Mouse (Mus musculus): ENCODE measurements around the gene Gins3. TPM values are rescaled to one million over a fixed set of nuclear protein-coding genes. Genes with fewer than 3 reads are reported as not detected.
"Not testable (repeated sequence)": the region's sequence is repeated elsewhere in the genome, so short reads cannot be mapped to it uniquely, and the experiment has no call there.

The Gins3 gene
- polyA plus RNA-seq, 1 experiment from 2014 or later = 13.4 TPM

DNA sequence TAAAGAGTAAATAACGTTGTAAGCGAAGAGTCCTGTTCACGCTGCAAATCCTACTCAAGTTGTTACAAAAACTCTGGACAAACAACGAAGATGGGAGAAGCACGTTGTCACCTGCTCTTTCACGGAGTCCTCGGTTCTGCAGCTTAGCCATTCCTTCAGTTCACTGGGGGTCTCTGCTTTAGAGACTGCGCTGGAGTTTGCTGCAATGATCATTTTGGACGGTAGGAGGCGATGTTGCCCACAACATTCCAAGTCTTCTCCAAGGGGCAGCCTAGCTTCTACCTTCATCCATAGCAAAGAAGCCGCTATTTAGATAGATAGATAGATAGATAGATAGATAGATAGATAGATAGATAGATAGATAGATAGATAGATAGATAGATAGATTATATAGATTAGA is 33.4 kb upstream of the Gins3 start:
- ATAC-seq (replicated peaks; ENCODE audit: extremely low read depth, insufficient read depth, low FRiP score) = no peak
- 10% methylated on average over 11 of the region's 11 CpGs for WGBS
- peaks cover 9% of the 10 kb centered on the region; the same call in 1 of the 2 replicates for H3K4me1 ChIP-seq (ENCODE audit: control insufficient read depth, insufficient read depth, low read length)
- H3K36me3 ChIP-seq (ENCODE audit: control insufficient read depth, insufficient read depth) = no peaks in the 10 kb centered on the region
- peak overlapping the region; percentile 37 for H3K4me3 ChIP-seq (ENCODE audit: low read length)
- peak overlapping the region; percentile 45 for H3K4me2 ChIP-seq (ENCODE audit: low read depth, low read length)
- H3K9me3 ChIP-seq (replicated peaks; ENCODE audit: control insufficient read depth, low read length) = no peaks in the 10 kb centered on the region
- H3K27me3 ChIP-seq (ENCODE audit: control insufficient read depth, insufficient read depth, low read length) = no peaks in the 10 kb centered on the region
- H3K9ac ChIP-seq (ENCODE audit: low read length) = 0 out of 2 replicates have a peak overlapping the region, but pooled peaks have one; percentile 33
- no peak overlapping the region for H3K27ac ChIP-seq (ENCODE audit: low read length)

DNA sequence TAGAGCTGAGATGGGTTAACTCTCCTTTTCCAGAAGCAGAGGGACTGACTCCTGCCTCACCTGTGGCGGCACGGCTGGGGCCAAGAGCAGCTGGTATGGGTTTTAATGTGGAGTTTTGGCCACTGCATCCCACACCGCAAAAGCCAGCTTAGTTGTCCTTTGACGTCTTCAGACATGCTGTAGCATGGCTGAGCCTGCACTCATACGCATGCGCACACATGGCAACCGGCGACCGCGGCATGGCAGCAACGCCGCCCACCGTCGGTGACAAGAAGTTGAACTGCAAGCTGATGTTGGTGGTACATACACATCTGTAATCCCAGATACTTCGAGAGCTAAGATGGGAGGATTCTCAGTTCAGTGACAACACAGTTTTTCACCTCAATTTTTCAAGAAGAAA is 31.9 kb upstream of the Gins3 start:
- H3K27me3 ChIP-seq (ENCODE audit: control insufficient read depth, insufficient read depth, low read length) = no peaks in the 10 kb centered on the region
- H3K4me3 ChIP-seq (ENCODE audit: low read length) = no peak overlapping the region
- H3K27ac ChIP-seq (ENCODE audit: low read length) = no peak overlapping the region
- 72% methylated on average over 15 of the region's 15 CpGs for WGBS
- no peak for ATAC-seq (replicated peaks; ENCODE audit: extremely low read depth, insufficient read depth, low FRiP score)
- no peaks in the 10 kb centered on the region for H3K36me3 ChIP-seq (ENCODE audit: control insufficient read depth, insufficient read depth)
- H3K4me1 ChIP-seq (ENCODE audit: control insufficient read depth, insufficient read depth, low read length) = peaks cover 6% of the 10 kb centered on the region; the same call in 1 of the 2 replicates
- H3K9ac ChIP-seq (ENCODE audit: low read length) = no peak overlapping the region
- no peak overlapping the region for H3K4me2 ChIP-seq (ENCODE audit: low read depth, low read length)
- no peaks in the 10 kb centered on the region for H3K9me3 ChIP-seq (replicated peaks; ENCODE audit: control insufficient read depth, low read length)

DNA sequence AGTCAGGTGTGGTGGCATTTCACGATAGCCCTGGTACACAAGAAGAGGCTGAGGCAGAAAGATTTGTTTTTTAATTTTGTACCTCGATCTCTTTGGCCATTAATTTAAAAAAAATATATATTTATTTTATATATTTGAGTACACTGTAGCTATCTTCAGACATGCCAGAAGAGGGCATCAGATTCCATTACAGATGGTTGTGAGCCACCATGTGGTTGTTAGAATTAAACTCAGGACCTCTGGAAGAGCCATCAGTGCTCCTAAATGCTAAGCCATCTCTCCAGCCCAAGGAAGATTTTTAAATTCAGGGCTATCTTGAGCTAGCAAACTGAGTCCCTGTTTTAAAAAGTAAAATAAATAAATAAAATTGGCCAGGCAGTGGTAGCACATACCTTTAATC is 31.1 kb upstream of the Gins3 start:
- no peak overlapping the region for H3K4me2 ChIP-seq (ENCODE audit: low read depth, low read length)
- no peak for ATAC-seq (replicated peaks; ENCODE audit: extremely low read depth, insufficient read depth, low FRiP score)
- 78% methylated on average over 2 of the region's 2 CpGs for WGBS
- no peaks in the 10 kb centered on the region for H3K36me3 ChIP-seq (ENCODE audit: control insufficient read depth, insufficient read depth)
- no peak overlapping the region for H3K27ac ChIP-seq (ENCODE audit: low read length)
- H3K4me3 ChIP-seq (ENCODE audit: low read length) = no peak overlapping the region
- 0 out of 2 replicates have a peak, but pooled peaks cover 3% of the 10 kb centered on the region for H3K4me1 ChIP-seq (ENCODE audit: control insufficient read depth, insufficient read depth, low read length)
- no peaks in the 10 kb centered on the region for H3K27me3 ChIP-seq (ENCODE audit: control insufficient read depth, insufficient read depth, low read length)
- H3K9ac ChIP-seq (ENCODE audit: low read length) = no peak overlapping the region
- H3K9me3 ChIP-seq (replicated peaks; ENCODE audit: control insufficient read depth, low read length) = no peaks in the 10 kb centered on the region

DNA sequence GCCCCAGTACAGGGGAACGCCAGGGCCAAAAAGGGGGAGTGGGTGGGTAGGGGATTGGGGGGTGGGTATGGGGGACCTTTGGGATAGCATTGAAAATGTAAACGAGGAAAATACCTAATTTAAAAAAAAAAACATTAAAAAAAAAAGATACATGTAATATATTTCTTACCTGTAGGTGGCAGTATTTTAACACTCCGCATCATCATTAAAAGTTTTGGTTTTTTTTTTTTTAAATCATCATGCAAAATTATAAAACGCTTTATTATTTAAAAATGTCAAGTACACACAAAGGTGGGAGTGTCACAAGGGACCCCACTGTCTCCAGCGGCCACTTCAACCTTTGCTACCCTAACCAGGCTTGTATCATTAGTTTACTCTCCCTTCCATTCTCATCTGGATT is 26.7 kb upstream of the Gins3 start:
- not testable (repeated sequence) for H3K9ac ChIP-seq (ENCODE audit: low read length); H3K4me1 ChIP-seq (ENCODE audit: control insufficient read depth, insufficient read depth, low read length); H3K9me3 ChIP-seq (replicated peaks; ENCODE audit: control insufficient read depth, low read length); H3K36me3 ChIP-seq (ENCODE audit: control insufficient read depth, insufficient read depth); ATAC-seq (replicated peaks; ENCODE audit: extremely low read depth, insufficient read depth, low FRiP score); H3K4me3 ChIP-seq (ENCODE audit: low read length); H3K27me3 ChIP-seq (ENCODE audit: control insufficient read depth, insufficient read depth, low read length)
- Histone ChIP-seq H3K27ac (ENCODE audit: low read length) (peak overlapping the region; percentile 68; the same call in 1 of the 2 replicates), H3K4me2 (ENCODE audit: low read depth, low read length) (peak overlapping the region; percentile 27)
- WGBS = 23% methylated on average over 4 of the region's 5 CpGs

DNA sequence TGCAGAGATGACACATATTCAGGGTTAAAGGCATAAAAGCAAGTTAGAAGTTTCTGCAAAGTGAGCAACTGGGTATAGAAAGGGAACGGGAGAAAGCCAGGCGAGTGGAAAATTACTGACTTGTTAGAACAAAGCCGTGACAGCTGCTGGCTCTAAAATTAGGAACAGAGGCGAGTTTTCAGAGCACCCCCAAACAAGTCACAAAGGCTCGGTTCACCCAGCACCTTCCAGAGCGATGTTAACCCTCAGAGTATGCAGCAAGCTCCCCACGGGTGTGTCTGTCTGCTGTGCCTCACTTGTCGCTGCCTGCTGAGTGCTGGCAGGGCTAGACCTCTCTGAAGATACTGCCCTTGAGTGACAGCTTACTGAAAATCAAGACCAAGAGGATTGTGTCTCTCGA is 26.0 kb upstream of the Gins3 start:
- no peak for ATAC-seq (replicated peaks; ENCODE audit: extremely low read depth, insufficient read depth, low FRiP score)
- Histone ChIP-seq H3K4me1 (ENCODE audit: control insufficient read depth, insufficient read depth, low read length) (peaks cover 4% of the 10 kb centered on the region), H3K9me3 (replicated peaks; ENCODE audit: control insufficient read depth, low read length) (no peaks in the 10 kb centered on the region), H3K36me3 (ENCODE audit: control insufficient read depth, insufficient read depth) (no peaks in the 10 kb centered on the region), H3K4me2 (ENCODE audit: low read depth, low read length) (peak overlapping the region; percentile 27), H3K4me3 (ENCODE audit: low read length) (no peak overlapping the region), H3K27me3 (ENCODE audit: control insufficient read depth, insufficient read depth, low read length) (no peaks in the 10 kb centered on the region), H3K27ac (ENCODE audit: low read length) (peak overlapping the region; percentile 68), H3K9ac (ENCODE audit: low read length) (peak overlapping the region; percentile 61)
- 30% methylated on average over 9 of the region's 9 CpGs for WGBS

DNA sequence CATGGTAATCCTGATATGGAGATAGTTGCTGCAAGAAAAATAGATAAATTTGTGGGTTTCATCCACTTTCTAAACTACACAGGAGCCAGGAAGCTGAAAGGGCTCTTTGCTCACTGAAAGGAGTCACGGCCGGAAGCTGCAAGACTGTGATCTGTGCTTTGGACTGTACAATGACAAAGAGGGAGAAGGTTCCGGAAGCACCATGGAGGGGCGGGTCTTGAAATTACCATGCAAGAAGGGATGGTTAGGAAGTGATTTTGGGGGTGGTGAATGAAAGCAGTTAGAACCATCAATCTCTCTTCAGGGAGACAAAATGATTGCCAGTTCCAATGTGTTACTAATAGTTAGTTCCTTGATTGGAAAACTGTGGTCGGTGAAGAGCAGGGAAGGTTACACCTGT is 23.8 kb upstream of the Gins3 start:
- Histone ChIP-seq H3K27me3 (ENCODE audit: control insufficient read depth, insufficient read depth, low read length) (no peaks in the 10 kb centered on the region), H3K27ac (ENCODE audit: low read length) (no peak overlapping the region), H3K9ac (ENCODE audit: low read length) (no peak overlapping the region), H3K4me3 (ENCODE audit: low read length) (no peak overlapping the region), H3K36me3 (ENCODE audit: control insufficient read depth, insufficient read depth) (no peaks in the 10 kb centered on the region), H3K4me2 (ENCODE audit: low read depth, low read length) (no peak overlapping the region), H3K4me1 (ENCODE audit: control insufficient read depth, insufficient read depth, low read length) (peaks cover 4% of the 10 kb centered on the region), H3K9me3 (replicated peaks; ENCODE audit: control insufficient read depth, low read length) (no peaks in the 10 kb centered on the region)
- no peak for ATAC-seq (replicated peaks; ENCODE audit: extremely low read depth, insufficient read depth, low FRiP score)
- 87% methylated on average over 5 of the region's 5 CpGs for WGBS

DNA sequence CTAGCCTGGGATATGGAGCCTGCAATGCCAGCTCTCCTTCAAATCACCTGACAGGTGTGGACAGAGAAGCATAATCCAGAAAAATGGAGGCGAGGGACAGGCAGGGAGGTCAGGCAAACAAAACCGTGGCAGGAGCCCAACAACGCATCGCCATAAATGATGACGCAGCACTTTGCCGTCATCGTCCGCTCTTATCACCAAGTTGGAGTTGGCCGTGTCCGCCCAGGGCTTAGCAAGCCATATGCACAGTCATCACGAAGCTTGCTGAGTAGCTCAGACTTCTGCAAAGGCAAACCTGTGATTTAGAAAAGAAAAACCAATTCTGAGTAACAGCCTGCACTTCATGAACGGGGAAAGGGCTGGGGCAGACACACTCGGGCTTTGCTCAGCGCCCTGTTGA is 22.5 kb upstream of the Gins3 start:
- Histone ChIP-seq H3K36me3 (ENCODE audit: control insufficient read depth, insufficient read depth) (no peaks in the 10 kb centered on the region), H3K4me3 (ENCODE audit: low read length) (no peak overlapping the region), H3K4me1 (ENCODE audit: control insufficient read depth, insufficient read depth, low read length) (peaks cover 4% of the 10 kb centered on the region), H3K9me3 (replicated peaks; ENCODE audit: control insufficient read depth, low read length) (no peaks in the 10 kb centered on the region), H3K9ac (ENCODE audit: low read length) (no peak overlapping the region), H3K27me3 (ENCODE audit: control insufficient read depth, insufficient read depth, low read length) (no peaks in the 10 kb centered on the region), H3K4me2 (ENCODE audit: low read depth, low read length) (no peak overlapping the region), H3K27ac (ENCODE audit: low read length) (no peak overlapping the region)
- WGBS = 57% methylated on average over 14 of the region's 14 CpGs
- no peak for ATAC-seq (replicated peaks; ENCODE audit: extremely low read depth, insufficient read depth, low FRiP score)

DNA sequence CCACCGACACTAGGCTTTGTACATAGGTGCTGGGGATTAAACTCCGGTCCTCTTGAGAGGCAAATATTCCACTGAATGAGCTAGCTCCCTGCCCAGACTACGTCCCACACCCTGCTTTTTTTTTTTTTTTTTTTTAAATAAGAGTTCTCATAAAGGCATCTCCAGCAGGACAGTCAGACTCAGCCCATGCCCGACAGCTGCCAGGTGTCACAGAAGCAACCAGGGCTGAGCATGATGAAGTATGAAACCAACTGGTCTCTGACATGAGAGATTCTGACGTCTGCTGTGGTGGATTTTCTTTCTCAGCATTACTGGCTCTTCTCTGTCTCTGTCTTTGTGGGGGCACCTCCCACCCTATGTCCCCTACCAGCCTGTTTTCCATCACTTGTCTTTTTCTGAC is 21.5 kb upstream of the Gins3 start:
- no peak overlapping the region for H3K27ac ChIP-seq (ENCODE audit: low read length)
- no peaks in the 10 kb centered on the region for H3K27me3 ChIP-seq (ENCODE audit: control insufficient read depth, insufficient read depth, low read length)
- H3K9me3 ChIP-seq (replicated peaks; ENCODE audit: control insufficient read depth, low read length) = no peaks in the 10 kb centered on the region
- no peak overlapping the region for H3K4me3 ChIP-seq (ENCODE audit: low read length)
- ATAC-seq (replicated peaks; ENCODE audit: extremely low read depth, insufficient read depth, low FRiP score) = no peak
- peak overlapping the region; percentile 42; the same call in 1 of the 2 replicates for H3K4me2 ChIP-seq (ENCODE audit: low read depth, low read length)
- WGBS = 56% methylated on average over 5 of the region's 5 CpGs
- H3K36me3 ChIP-seq (ENCODE audit: control insufficient read depth, insufficient read depth) = no peaks in the 10 kb centered on the region
- no peak overlapping the region for H3K9ac ChIP-seq (ENCODE audit: low read length)
- H3K4me1 ChIP-seq (ENCODE audit: control insufficient read depth, insufficient read depth, low read length) = peaks cover 4% of the 10 kb centered on the region

DNA sequence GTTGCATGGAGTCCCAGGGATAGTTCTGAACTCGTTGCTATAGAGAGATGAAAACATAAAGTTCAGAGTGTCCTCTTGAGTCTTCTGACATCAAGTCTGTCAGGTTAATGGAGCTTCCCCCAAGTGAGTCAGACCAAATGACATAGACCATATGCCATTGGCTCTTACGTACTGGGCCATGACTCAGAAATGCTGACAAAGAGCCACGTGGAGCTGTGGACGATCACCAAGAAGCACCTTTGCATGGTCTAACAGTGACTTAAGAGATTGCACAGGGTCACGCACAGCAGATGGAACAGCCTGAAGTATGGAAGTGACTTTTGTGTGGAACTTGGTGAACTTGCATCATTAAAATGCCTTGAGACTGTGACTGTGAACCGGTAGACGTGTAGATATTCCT is 16.9 kb upstream of the Gins3 start:
- 80% methylated on average over 7 of the region's 7 CpGs for WGBS

More for the DNA sequence above, 16.9 kb upstream of the Gins3 start:
- no peaks in the 10 kb centered on the region for H3K36me3 ChIP-seq (ENCODE audit: control insufficient read depth, insufficient read depth)
- no peak overlapping the region for H3K4me2 ChIP-seq (ENCODE audit: low read depth, low read length)
- ATAC-seq (replicated peaks; ENCODE audit: extremely low read depth, insufficient read depth, low FRiP score) = no peak
- no peaks in the 10 kb centered on the region for H3K27me3 ChIP-seq (ENCODE audit: control insufficient read depth, insufficient read depth, low read length)
- H3K9ac ChIP-seq (ENCODE audit: low read length) = no peak overlapping the region
- H3K27ac ChIP-seq (ENCODE audit: low read length) = no peak overlapping the region
- H3K4me3 ChIP-seq (ENCODE audit: low read length) = no peak overlapping the region
- H3K9me3 ChIP-seq (replicated peaks; ENCODE audit: control insufficient read depth, low read length) = no peaks in the 10 kb centered on the region
- H3K4me1 ChIP-seq (ENCODE audit: control insufficient read depth, insufficient read depth, low read length) = no peaks in the 10 kb centered on the region

Measured in heart, embryonic 16.5 days (tissue).